Mouse (Mus musculus): ENCODE measurements around the gene Iba57. TPM values are rescaled to one million over a fixed set of nuclear protein-coding genes. Genes with fewer than 3 reads are reported as not detected.

Gene Iba57
- polyA plus RNA-seq, 1 experiment from 2014 or later: 4.1 TPM

DNA sequence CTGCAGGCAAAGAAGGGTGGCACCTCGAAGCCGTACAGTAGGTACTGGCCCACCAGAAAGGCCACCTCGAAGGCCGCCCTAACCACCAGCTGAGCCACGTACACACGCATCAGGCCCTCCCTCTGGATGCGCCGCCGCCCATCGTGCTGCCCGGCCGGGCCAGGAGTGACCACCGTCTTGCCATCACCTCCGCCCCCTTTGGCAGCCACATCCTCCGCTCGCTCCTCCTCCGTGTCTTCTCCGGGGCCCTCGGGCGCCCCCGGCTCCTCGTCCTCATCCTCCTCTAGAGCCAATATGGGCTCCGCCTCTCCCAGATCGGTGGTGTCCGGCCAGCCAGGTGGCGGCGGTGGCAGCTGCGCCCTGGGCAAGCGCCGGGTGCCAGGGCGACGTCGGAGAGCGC is 13.4 kb upstream of the Iba57 start:
- Histone ChIP-seq H3K4me2 (replicated peaks; ENCODE audit: low read depth) (no peak overlapping the region; the same call in 1 of the 2 replicates), H3K27ac (ENCODE audit: low read depth, low read length) (no peak overlapping the region), H3K27me3 (replicated peaks; ENCODE audit: control insufficient read depth, insufficient read depth, low read length) (peaks cover 52% of the 10 kb centered on the region), H3K9me3 (ENCODE audit: control insufficient read depth) (no peaks in the 10 kb centered on the region), H3K36me3 (ENCODE audit: control insufficient read depth, insufficient read depth) (no peaks in the 10 kb centered on the region), H3K4me1 (replicated peaks; ENCODE audit: control insufficient read depth, insufficient read depth, low read length) (no peaks in the 10 kb centered on the region), H3K9ac (ENCODE audit: low read depth, low read length) (no peak overlapping the region), H3K4me3 (ENCODE audit: low read depth, low read length) (peak overlapping the region; percentile 17; the same call in 1 of the 2 replicates)
- ATAC-seq: no peak
- TF ChIP-seq CTCF (IDR thresholded peaks at IDR 0.05; ENCODE audit: low read depth): no peak
- WGBS: 11% methylated on average over 34 of the region's 34 CpGs

GRCm38 (mm10) chr11:59176475-59176874 is 12.9 kb upstream of the Iba57 start:
- Histone ChIP-seq H3K36me3 (ENCODE audit: control insufficient read depth, insufficient read depth) (no peaks in the 10 kb centered on the region), H3K4me3 (ENCODE audit: low read depth, low read length) (peak overlapping the region; percentile 17; the same call in 1 of the 2 replicates), H3K9me3 (ENCODE audit: control insufficient read depth) (no peaks in the 10 kb centered on the region), H3K27me3 (replicated peaks; ENCODE audit: control insufficient read depth, insufficient read depth, low read length) (peaks cover 52% of the 10 kb centered on the region), H3K4me1 (replicated peaks; ENCODE audit: control insufficient read depth, insufficient read depth, low read length) (no peaks in the 10 kb centered on the region), H3K4me2 (replicated peaks; ENCODE audit: low read depth) (peak overlapping the region; percentile 43), H3K27ac (ENCODE audit: low read depth, low read length) (no peak overlapping the region), H3K9ac (ENCODE audit: low read depth, low read length) (no peak overlapping the region)
- 3% methylated on average over 46 of the region's 48 CpGs for WGBS
- ATAC-seq: no peak
- no peak for TF ChIP-seq CTCF (IDR thresholded peaks at IDR 0.05; ENCODE audit: low read depth)

- Histone ChIP-seq H3K27ac (ENCODE audit: low read depth, low read length) (no peak overlapping the region), H3K27me3 (replicated peaks; ENCODE audit: control insufficient read depth, insufficient read depth, low read length) (peaks cover 52% of the 10 kb centered on the region), H3K4me3 (ENCODE audit: low read depth, low read length) (no peak overlapping the region), H3K36me3 (ENCODE audit: control insufficient read depth, insufficient read depth) (no peaks in the 10 kb centered on the region), H3K9ac (ENCODE audit: low read depth, low read length) (no peak overlapping the region), H3K9me3 (ENCODE audit: control insufficient read depth) (no peaks in the 10 kb centered on the region), H3K4me1 (replicated peaks; ENCODE audit: control insufficient read depth, insufficient read depth, low read length) (no peaks in the 10 kb centered on the region), H3K4me2 (replicated peaks; ENCODE audit: low read depth) (no peak overlapping the region)
- TF ChIP-seq CTCF (IDR thresholded peaks at IDR 0.05; ENCODE audit: low read depth): no peak
- 51% methylated on average over 6 of the region's 6 CpGs for WGBS
- ATAC-seq: no peak
Measured at GRCm38 (mm10) chr11:59174189-59174838, 10.8 kb upstream of the Iba57 start.

DNA sequence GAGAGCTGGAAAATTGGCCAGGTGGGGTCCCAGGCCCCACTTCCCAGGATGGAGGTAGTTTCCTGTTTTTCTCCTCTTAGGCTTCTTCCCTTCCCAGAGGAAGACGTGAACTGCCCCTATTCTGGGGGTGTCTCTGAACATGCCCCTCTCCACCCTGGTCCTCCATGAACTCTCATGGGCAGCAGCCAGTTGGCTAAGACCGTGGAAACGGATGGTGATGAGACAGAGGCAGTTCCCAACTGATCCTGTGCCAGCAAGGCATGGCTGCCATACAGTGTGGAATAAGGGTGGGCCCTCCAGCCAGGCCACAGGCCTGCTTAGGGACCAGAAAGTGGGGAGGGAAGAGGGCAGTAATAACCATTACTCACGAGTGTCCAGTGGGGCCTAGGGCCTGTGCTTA is 7.0 kb upstream of the Iba57 start:
- no peaks in the 10 kb centered on the region for H3K36me3 ChIP-seq (ENCODE audit: control insufficient read depth, insufficient read depth)
- 75% methylated on average over 4 of the region's 4 CpGs for WGBS
- H3K4me3 ChIP-seq (ENCODE audit: low read depth, low read length): no peak overlapping the region
- H3K4me2 ChIP-seq (replicated peaks; ENCODE audit: low read depth): no peak overlapping the region
- H3K9me3 ChIP-seq (ENCODE audit: control insufficient read depth): no peaks in the 10 kb centered on the region
- ATAC-seq: no peak
- no peak overlapping the region for H3K27ac ChIP-seq (ENCODE audit: low read depth, low read length)
- no peaks in the 10 kb centered on the region for H3K4me1 ChIP-seq (replicated peaks; ENCODE audit: control insufficient read depth, insufficient read depth, low read length)
- no peak for TF ChIP-seq CTCF (IDR thresholded peaks at IDR 0.05; ENCODE audit: low read depth)
- H3K9ac ChIP-seq (ENCODE audit: low read depth, low read length): no peak overlapping the region
- H3K27me3 ChIP-seq (replicated peaks; ENCODE audit: control insufficient read depth, insufficient read depth, low read length): peaks cover 18% of the 10 kb centered on the region

DNA sequence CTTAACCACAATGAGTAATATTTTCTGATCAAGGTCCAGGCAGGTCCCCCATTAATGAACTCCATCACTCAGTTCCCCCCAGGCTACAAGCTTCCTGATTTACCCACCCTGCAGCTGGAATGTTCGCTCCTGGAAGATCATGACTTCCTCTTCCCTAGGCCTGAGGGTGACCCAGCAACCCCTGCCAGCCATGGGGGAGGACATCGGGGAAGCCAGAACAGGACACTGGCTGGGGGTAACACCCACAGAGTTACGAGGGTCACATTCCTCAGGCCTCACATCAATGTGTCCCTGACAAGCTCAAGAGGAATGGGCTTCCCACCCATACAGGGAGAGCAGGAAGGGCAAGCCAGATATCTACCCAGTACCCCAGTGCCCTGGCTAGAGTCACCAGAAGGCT is 6.3 kb upstream of the Iba57 start:
- Histone ChIP-seq H3K9ac (ENCODE audit: low read depth, low read length) (no peak overlapping the region), H3K27me3 (replicated peaks; ENCODE audit: control insufficient read depth, insufficient read depth, low read length) (peaks cover 11% of the 10 kb centered on the region; the same call in 1 of the 2 replicates), H3K4me1 (replicated peaks; ENCODE audit: control insufficient read depth, insufficient read depth, low read length) (no peaks in the 10 kb centered on the region), H3K27ac (ENCODE audit: low read depth, low read length) (no peak overlapping the region), H3K9me3 (ENCODE audit: control insufficient read depth) (no peaks in the 10 kb centered on the region), H3K36me3 (ENCODE audit: control insufficient read depth, insufficient read depth) (no peaks in the 10 kb centered on the region), H3K4me2 (replicated peaks; ENCODE audit: low read depth) (no peak overlapping the region), H3K4me3 (ENCODE audit: low read depth, low read length) (no peak overlapping the region)
- ATAC-seq: no peak
- WGBS: 69% methylated on average over 3 of the region's 3 CpGs
- TF ChIP-seq CTCF (IDR thresholded peaks at IDR 0.05; ENCODE audit: low read depth): no peak

DNA sequence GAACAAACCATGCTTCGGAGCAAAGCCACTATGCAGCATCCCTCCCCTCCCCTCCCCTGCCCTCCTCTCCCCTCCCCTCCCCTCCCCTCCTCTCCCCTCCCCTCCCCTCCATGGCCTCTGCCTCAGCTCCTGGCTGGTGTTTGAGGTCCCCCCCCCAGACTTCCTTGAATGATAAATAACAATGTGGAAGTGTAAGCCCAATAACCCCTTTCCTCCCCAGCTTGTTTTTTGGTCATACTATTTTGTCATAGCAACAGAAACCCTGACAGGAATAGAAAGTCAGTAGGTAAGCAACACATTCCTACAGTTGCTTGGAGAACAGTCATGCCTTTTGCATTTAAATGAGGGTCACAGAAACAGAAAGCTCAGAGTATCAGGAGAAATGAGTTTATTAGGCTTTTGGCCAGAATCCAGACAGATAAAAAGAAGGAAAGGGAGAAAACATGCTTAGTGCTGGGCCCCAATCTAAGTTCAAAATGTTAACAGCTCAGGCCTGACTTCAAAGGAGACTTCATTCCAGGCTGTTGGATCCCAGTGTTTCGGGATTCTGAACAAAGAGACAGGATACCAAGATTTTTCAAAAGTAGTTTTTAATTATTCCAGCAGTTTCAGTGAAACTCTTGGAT is 2.2 kb upstream of the Iba57 start:
- Histone ChIP-seq H3K9ac (ENCODE audit: low read depth, low read length) (no peak overlapping the region), H3K9me3 (ENCODE audit: control insufficient read depth) (no peaks in the 10 kb centered on the region), H3K4me3 (ENCODE audit: low read depth, low read length) (no peak overlapping the region), H3K4me2 (replicated peaks; ENCODE audit: low read depth) (no peak overlapping the region), H3K27me3 (replicated peaks; ENCODE audit: control insufficient read depth, insufficient read depth, low read length) (no peaks in the 10 kb centered on the region), H3K36me3 (ENCODE audit: control insufficient read depth, insufficient read depth) (no peaks in the 10 kb centered on the region), H3K4me1 (replicated peaks; ENCODE audit: control insufficient read depth, insufficient read depth, low read length) (peaks cover 3% of the 10 kb centered on the region; the same call in 1 of the 2 replicates), H3K27ac (ENCODE audit: low read depth, low read length) (no peak overlapping the region)
- no peak for ATAC-seq
- WGBS: 48% methylated on average over 2 of the region's 2 CpGs
- TF ChIP-seq CTCF (IDR thresholded peaks at IDR 0.05; ENCODE audit: low read depth): no peak

Data from intestine, postnatal 0 days (tissue).